Mouse (Mus musculus) cerebellum, adult 2 months (tissue): ENCODE results near the gene Tcf12.

Source experiments
- CTCF ChIP-seq: fragments of 200-500 bp; IDR thresholded peaks from 2 replicates; pipeline ENCODE4 v1.5.1; 2011; ENCODE audit warnings: low read depth, mild to moderate bottlenecking, control low read depth, low read length, moderate library complexity, borderline replicate concordance; ENCODE audit not compliant: insufficient read depth
- POLR2A ChIP-seq: fragments of 200-500 bp; IDR thresholded peaks from 2 replicates; pipeline ENCODE4 v1.6.1; 2011; ENCODE audit warnings: low read length, control low read depth, borderline replicate concordance; ENCODE audit not compliant: insufficient read depth

- TF ChIP-seq CTCF (no peak), POLR2A (no peak)
Observed at GRCm38 (mm10) chr9:72129884-72130283, 18.2 kb upstream of the Tcf12 start.
